Mouse (Mus musculus) limb, embryonic 11.5 days (tissue): ENCODE results near the gene Trim62. TPM values are rescaled to one million over a fixed set of nuclear protein-coding genes. Genes with fewer than 3 reads are reported as not detected.
A peak's percentile ranks its signal among the peaks of the same experiment; 100 is the strongest.

Source experiments
- ATAC-seq: fragments of 200-750 bp; cut with Nextera tagmentation; 2 replicates; pipeline ENCODE4 v1.8.0; 2017; ENCODE audit warnings: low read depth; ENCODE audit not compliant: insufficient number of reproducible peaks, low FRiP score, low TSS enrichment
- DNase-seq: peaks from one replicate; pipeline ENCODE4 v3.0.0-alpha.2; 2015; ENCODE audit warnings: low spot score
- H3K27ac ChIP-seq: fragments of 300-500 bp; sonication (generic); replicated peaks from 2 replicates; pipeline ENCODE4 v1.5.1; 2014; ENCODE audit warnings: low read depth, mild to moderate bottlenecking, low read length
- H3K27me3 ChIP-seq: fragments of 300-500 bp; sonication (generic); 2 replicates; pipeline ENCODE4 v1.6.1; 2014; ENCODE audit warnings: mild to moderate bottlenecking, low read length, mixed read lengths; ENCODE audit not compliant: control insufficient read depth, insufficient read depth
- H3K36me3 ChIP-seq: fragments of 300-500 bp; sonication (generic); 2 replicates; pipeline ENCODE4 v1.6.1; 2014; ENCODE audit warnings: mild to moderate bottlenecking, low read length, moderate library complexity, mixed read lengths; ENCODE audit not compliant: control insufficient read depth, insufficient read depth
- H3K4me1 ChIP-seq: fragments of 300-500 bp; sonication (generic); 2 replicates; pipeline ENCODE4 v1.6.1; 2014; ENCODE audit warnings: low read length, mixed read lengths; ENCODE audit not compliant: control insufficient read depth, insufficient read depth
- H3K4me2 ChIP-seq: fragments of 300-500 bp; sonication (generic); 2 replicates; pipeline ENCODE4 v1.6.1; 2014; ENCODE audit warnings: low read depth, mild to moderate bottlenecking, moderate library complexity; ENCODE audit not compliant: severe bottlenecking
- H3K4me3 ChIP-seq: fragments of 300-500 bp; sonication (generic); 2 replicates; pipeline ENCODE4 v1.5.1; 2014; ENCODE audit warnings: low read depth, low read length
- H3K9ac ChIP-seq: fragments of 300-500 bp; sonication (generic); 2 replicates; pipeline ENCODE4 v1.6.1; 2014; ENCODE audit warnings: mild to moderate bottlenecking, low read length
- H3K9me3 ChIP-seq: fragments of 300-500 bp; sonication (generic); 2 replicates; pipeline ENCODE4 v1.6.1; 2016; ENCODE audit warnings: low read length; ENCODE audit not compliant: control insufficient read depth
- WGBS: fragments of 180-500 bp; shearing (Covaris S2); extraction: QIAGEN DNeasy Blood & Tissue Kit; methylation state at CpG from one replicate; pipeline ENCODE4 v1.1.7; 2014; 5-methylcytosine and 5-hydroxymethylcytosine counted together
- polyA plus RNA-seq: library from polyadenylated mRNA; unstranded; fragments of >200 nt; fragmentation: Nextera tagmentation; extraction: Ambion mirVana; gene quantifications from 2 replicates; pipeline ENCODE4 v1.2.1, GENCODE M21; 2014

Trim62 gene
- polyA plus RNA-seq, 1 experiment from 2014 or later, result 10.3 TPM

- ATAC-seq, result no peak
- Histone ChIP-seq H3K27ac (no peak overlapping the region), H3K9me3 (no peaks in the 10 kb centered on the region)
Measured at GRCm38 (mm10) chr4:128877520-128877919, 5.9 kb upstream of the Trim62 start.

DNA sequence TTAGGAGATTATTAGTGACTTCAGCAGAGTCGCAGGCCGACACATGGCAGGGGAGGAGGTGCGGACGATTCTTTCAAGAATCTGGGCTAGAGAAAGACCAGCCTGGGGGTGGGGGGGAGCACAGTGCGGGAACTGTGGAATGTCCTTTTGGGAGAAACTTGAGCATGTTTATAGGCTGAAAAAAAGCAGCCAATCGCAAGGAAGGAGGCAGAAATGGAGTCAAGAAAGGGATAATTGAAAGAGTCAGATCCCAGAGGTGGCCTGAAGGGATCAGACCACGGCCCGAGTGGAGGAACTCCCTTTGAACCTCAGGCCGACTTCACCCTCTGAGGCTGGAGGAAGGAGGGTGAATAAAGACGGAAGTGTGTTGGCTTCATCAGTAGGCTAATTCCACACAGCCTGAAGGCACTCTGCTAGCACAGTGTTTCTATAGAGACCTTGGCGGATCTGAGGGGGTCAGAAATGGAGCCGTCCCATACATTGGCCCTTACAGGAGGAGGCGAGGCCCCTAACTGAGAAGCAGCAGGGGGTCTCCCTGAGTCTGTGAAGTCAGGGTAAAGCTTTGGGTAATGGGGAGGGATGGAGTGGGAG lies 4.4 kb upstream of the Trim62 start:
- H3K9me3 ChIP-seq, result no peaks in the 10 kb centered on the region
- peaks cover 15% of the 10 kb centered on the region for H3K4me1 ChIP-seq
- ATAC-seq, result peak; percentile 46; the same call in 1 of the 2 replicates
- WGBS, result 7% methylated on average over 13 of the region's 13 CpGs
- peak; percentile 55 for DNase-seq
- peak overlapping the region; percentile 67; the same call in 1 of the 2 replicates for H3K27ac ChIP-seq
- peak overlapping the region; percentile 13; the same call in 1 of the 2 replicates for H3K4me2 ChIP-seq
- no peak overlapping the region for H3K9ac ChIP-seq
- H3K4me3 ChIP-seq, result no peak overlapping the region
- H3K27me3 ChIP-seq, result no peaks in the 10 kb centered on the region
- H3K36me3 ChIP-seq, result no peaks in the 10 kb centered on the region

More at GRCm38 (mm10) chr4:128877520-128877919, 5.9 kb upstream of the Trim62 start:
- Histone ChIP-seq H3K4me2 (no peak overlapping the region), H3K4me3 (no peak overlapping the region), H3K27me3 (no peaks in the 10 kb centered on the region), H3K4me1 (peaks cover 18% of the 10 kb centered on the region), H3K36me3 (no peaks in the 10 kb centered on the region), H3K9ac (no peak overlapping the region)
- peak; percentile 30 for DNase-seq
- WGBS, result 15% methylated on average over 6 of the region's 6 CpGs

DNA sequence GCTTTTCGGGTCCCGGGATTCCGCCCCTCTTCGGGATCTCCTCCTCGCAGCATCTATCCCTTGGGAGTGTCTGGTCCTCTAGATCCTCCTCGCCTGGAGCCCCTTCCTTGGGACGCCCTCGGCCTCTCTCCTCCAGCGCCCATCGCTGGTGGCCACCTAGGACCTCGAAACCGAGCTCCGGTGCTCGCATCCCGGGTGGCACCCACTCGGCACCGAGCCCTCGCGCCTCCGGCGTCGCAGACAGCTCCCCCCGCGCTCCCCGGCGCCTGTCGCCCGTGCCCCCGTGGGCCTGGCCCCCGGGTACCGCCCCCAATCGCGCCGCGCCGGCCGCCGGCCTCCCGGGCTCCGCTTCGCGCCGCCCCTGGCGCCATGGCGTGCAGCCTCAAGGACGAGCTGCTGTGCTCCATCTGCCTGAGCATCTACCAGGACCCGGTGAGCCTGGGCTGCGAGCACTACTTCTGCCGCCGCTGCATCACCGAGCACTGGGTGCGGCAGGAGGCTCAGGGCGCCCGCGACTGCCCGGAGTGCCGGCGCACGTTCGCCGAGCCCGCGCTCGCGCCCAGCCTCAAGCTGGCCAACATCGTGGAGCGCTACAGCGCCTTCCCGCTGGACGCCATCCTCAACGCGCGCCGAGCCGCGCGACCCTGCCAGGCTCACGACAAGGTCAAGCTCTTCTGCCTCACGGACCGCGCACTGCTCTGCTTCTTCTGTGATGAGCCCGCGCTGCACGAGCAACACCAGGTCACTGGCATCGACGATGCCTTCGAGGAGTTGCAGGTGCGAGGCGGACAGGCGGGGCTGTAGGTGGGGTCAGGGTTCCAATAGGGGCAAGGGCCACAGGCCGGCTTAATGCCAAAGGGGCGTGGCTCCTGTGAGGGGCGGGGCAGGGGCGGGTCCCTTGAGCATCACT lies 676 bp downstream of the Trim62 start:
- WGBS, result under 1% methylated on average over 94 of the region's 94 CpGs
- ATAC-seq, result peak; percentile 28; the same call in 1 of the 2 replicates
- peaks cover 17% of the 10 kb centered on the region for H3K4me1 ChIP-seq

GRCm38 (mm10) chr4:128884711-128885095 lies 1.3 kb downstream of the Trim62 start:
- peaks cover 11% of the 10 kb centered on the region for H3K4me1 ChIP-seq
- DNase-seq (no peak), ATAC-seq (no peak)
- no peak overlapping the region for H3K9ac ChIP-seq
- no peak overlapping the region for H3K27ac ChIP-seq
- H3K4me2 ChIP-seq, result peak overlapping the region; percentile 99
- no peaks in the 10 kb centered on the region for H3K9me3 ChIP-seq
- WGBS, result 48% methylated on average over 5 of the region's 5 CpGs
- no peaks in the 10 kb centered on the region for H3K36me3 ChIP-seq
- H3K27me3 ChIP-seq, result no peaks in the 10 kb centered on the region
- peak overlapping the region; percentile 64 for H3K4me3 ChIP-seq

More for the DNA sequence above, 676 bp downstream of the Trim62 start:
- Histone ChIP-seq H3K9me3 (no peaks in the 10 kb centered on the region), H3K4me3 (peak overlapping the region; percentile 64), H3K27ac (no peak overlapping the region; the same call in 1 of the 2 replicates), H3K27me3 (no peaks in the 10 kb centered on the region), H3K36me3 (no peaks in the 10 kb centered on the region), H3K4me2 (peak overlapping the region; percentile 99), H3K9ac (peak overlapping the region; percentile 60)
- peak; percentile 66 for DNase-seq

- H3K9me3 ChIP-seq, result no peaks in the 10 kb centered on the region
Measured at GRCm38 (mm10) chr4:128885540-128885939, 2.2 kb downstream of the Trim62 start.

GRCm38 (mm10) chr4:128886571-128886970 lies 3.2 kb downstream of the Trim62 start:
- ATAC-seq (no peak), DNase-seq (no peak)
- 43% methylated on average over 5 of the region's 5 CpGs for WGBS
- peaks cover 20% of the 10 kb centered on the region for H3K4me1 ChIP-seq
- H3K4me3 ChIP-seq, result no peak overlapping the region
- no peaks in the 10 kb centered on the region for H3K27me3 ChIP-seq
- no peak overlapping the region for H3K9ac ChIP-seq
- H3K9me3 ChIP-seq, result no peaks in the 10 kb centered on the region
- no peak overlapping the region for H3K4me2 ChIP-seq
- H3K36me3 ChIP-seq, result no peaks in the 10 kb centered on the region
- no peak overlapping the region for H3K27ac ChIP-seq

More at GRCm38 (mm10) chr4:128885540-128885939, 2.2 kb downstream of the Trim62 start:
- Histone ChIP-seq H3K4me2 (no peak overlapping the region), H3K9ac (no peak overlapping the region), H3K27ac (no peak overlapping the region), H3K27me3 (no peaks in the 10 kb centered on the region), H3K36me3 (no peaks in the 10 kb centered on the region), H3K4me1 (peaks cover 13% of the 10 kb centered on the region), H3K4me3 (no peak overlapping the region)
- WGBS, result 94% methylated on average over 8 of the region's 8 CpGs
- no peak for DNase-seq
- ATAC-seq, result no peak

DNA sequence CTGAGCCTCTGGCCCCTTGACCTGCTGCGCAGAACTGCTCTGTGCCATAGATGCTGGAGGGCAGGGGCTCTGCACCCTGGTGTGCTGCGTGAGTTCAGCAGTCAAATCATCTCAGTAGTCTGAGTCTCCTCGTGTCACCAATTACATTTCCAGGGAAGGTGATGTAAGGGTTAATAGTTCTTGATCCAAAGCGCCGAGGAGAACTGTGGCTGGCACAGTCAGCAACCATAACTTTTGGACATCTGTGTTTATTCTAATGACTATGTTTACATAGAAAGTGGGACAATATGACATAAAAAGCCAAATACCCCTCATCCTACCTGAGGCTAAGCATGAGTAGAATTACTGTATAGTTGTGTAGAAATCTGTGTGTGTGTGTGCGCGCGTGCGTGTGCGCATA lies 3.6 kb downstream of the Trim62 start:
- DNase-seq (no peak), ATAC-seq (no peak)
- H3K9ac ChIP-seq, result no peak overlapping the region
- H3K4me1 ChIP-seq, result peaks cover 20% of the 10 kb centered on the region
- H3K27ac ChIP-seq, result no peak overlapping the region
- WGBS, result 73% methylated on average over 10 of the region's 10 CpGs
- no peaks in the 10 kb centered on the region for H3K9me3 ChIP-seq
- no peak overlapping the region for H3K4me2 ChIP-seq
- H3K36me3 ChIP-seq, result no peaks in the 10 kb centered on the region
- no peak overlapping the region for H3K4me3 ChIP-seq
- no peaks in the 10 kb centered on the region for H3K27me3 ChIP-seq

DNA sequence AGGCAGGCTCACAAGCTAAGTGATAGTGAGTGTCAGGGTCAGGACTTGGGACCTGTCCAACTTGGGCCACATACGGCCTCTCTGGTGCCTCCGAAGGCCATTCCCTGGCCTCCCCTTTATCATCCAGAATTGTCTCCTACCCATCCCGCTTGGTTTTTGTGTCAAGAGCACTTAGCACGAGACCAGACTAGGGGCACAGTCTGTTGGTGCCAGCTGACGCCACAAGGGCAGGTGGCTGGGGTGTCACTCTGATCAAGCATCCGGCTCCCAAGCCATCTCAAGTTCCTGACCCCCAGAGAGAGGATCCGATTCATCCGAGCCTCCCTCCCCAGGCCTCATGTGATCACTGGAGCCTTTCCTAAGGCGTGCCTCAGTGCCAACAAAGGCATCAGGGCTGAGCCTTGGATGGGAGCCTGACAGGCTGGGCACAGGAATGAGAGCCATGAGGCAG lies 4.3 kb downstream of the Trim62 start:
- Histone ChIP-seq H3K27me3 (no peaks in the 10 kb centered on the region), H3K4me1 (peaks cover 20% of the 10 kb centered on the region), H3K36me3 (no peaks in the 10 kb centered on the region), H3K4me3 (no peak overlapping the region), H3K27ac (no peak overlapping the region), H3K9ac (no peak overlapping the region), H3K4me2 (no peak overlapping the region), H3K9me3 (no peaks in the 10 kb centered on the region)
- ATAC-seq, result no peak
- DNase-seq, result no peak
- WGBS, result 83% methylated on average over 9 of the region's 9 CpGs
